Mouse (Mus musculus): ENCODE data around the gene Tmem221.

- TF ChIP-seq EP300 (IDR thresholded peaks at IDR 0.05; ENCODE audit: insufficient read depth, low read depth, low read length) (no peak), POLR2A (IDR thresholded peaks at IDR 0.05; ENCODE audit: insufficient read depth, low read length) (no peak), CTCF (IDR thresholded peaks at IDR 0.05; ENCODE audit: low read depth, low read length) (peak; percentile 75)
Measured at GRCm38 (mm10) chr8:71562751-71563150, 4.1 kb upstream of the Tmem221 start.
